Mouse (Mus musculus) liver, adult 2 months (tissue): ENCODE data around the gene Atp6v1g3.

ENCODE experiments used
- CTCF ChIP-seq: fragments of 200-500 bp; IDR thresholded peaks from 2 replicates; pipeline ENCODE4 v1.5.1; 2011; ENCODE audit warnings: low read depth, low read length, control low read depth
- POLR2A ChIP-seq: fragments of 200-500 bp; IDR thresholded peaks from 2 replicates; pipeline ENCODE4 v1.6.1; 2011; ENCODE audit warnings: low read length, control low read depth; ENCODE audit not compliant: insufficient read depth; ENCODE audit errors: extremely low read depth

DNA sequence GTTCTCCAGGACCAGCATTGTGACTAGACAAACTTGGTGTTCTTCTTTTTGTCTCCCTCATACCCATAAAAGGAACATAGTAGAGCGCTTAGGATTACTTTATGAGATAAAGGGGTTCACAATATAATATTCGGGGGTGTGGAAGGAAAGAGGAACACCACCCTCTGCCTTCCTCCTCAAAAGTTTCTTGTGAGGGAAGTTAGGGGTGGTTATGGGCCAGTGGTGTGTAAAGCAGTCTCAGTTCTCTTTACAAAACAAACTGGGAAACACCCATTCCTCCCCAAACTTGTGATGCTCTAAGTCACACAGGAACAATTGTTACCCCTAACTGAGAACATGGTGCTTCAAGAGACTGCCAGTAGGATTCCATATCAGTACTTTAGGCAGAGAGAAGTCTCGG is 12.0 kb upstream of the Atp6v1g3 start:
- no peak for TF ChIP-seq POLR2A
- TF ChIP-seq CTCF, result no peak
